Mouse (Mus musculus): ENCODE measurements around the gene Asap3.

GRCm38 (mm10) chr4:136255919-136256318 is 49.8 kb downstream of the Asap3 start:
- no peak for TF ChIP-seq CTCF (IDR thresholded peaks at IDR 0.05; ENCODE audit: borderline replicate concordance, insufficient read depth, low read depth, low read length)
- no peak for TF ChIP-seq POLR2A (IDR thresholded peaks at IDR 0.05; ENCODE audit: borderline replicate concordance, insufficient read depth, low read length)
